Mouse (Mus musculus): ENCODE measurements around the gene Flrt1. TPM values are rescaled to one million over a fixed set of nuclear protein-coding genes. Genes with fewer than 3 reads are reported as not detected.

Flrt1 gene
- polyA plus RNA-seq, 1 experiment from 2014 or later, result 0.17 TPM

- ATAC-seq (ENCODE audit: insufficient read depth), result no peak
- H3K36me3 ChIP-seq (replicated peaks), result no peaks in the 10 kb centered on the region
- no peaks in the 10 kb centered on the region for H3K27me3 ChIP-seq
- 0 out of 2 replicates have a peak overlapping the region, but pooled peaks have one; percentile 19 for H3K27ac ChIP-seq (replicated peaks)
- H3K9ac ChIP-seq, result no peak overlapping the region
- no peaks in the 10 kb centered on the region for H3K9me3 ChIP-seq (replicated peaks)
- peaks cover 49% of the 10 kb centered on the region for H3K4me1 ChIP-seq (replicated peaks)
- H3K4me2 ChIP-seq, result no peak overlapping the region
- WGBS (ENCODE audit: insufficient replicate concordance), result 62% methylated on average over 14 of the region's 14 CpGs
- no peak overlapping the region for H3K4me3 ChIP-seq (replicated peaks)
Measured at GRCm38 (mm10) chr19:7113574-7113973, 8.0 kb upstream of the Flrt1 start.

DNA sequence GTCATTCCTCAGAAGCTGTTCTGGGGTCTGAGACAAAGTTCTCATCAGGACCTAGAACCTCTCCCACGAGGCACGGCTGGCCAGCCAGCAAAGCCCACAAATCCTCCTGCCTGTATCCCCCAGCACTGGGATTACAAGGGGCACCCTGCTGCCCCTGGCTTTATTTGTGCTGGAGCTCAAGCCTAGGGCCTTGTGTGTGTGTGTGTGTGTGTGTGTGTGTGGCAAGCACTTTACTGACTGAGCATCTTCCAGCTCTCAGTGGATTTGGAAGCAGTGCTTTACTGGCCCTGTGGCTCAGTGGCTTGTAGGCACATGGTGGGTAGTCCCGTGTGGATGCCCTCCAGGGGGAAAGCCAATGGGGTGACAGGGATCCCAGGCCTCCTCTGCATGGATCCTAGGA lies 7.1 kb upstream of the Flrt1 start:
- H3K27ac ChIP-seq (replicated peaks), result no peak overlapping the region
- H3K9ac ChIP-seq, result no peak overlapping the region
- H3K4me2 ChIP-seq, result no peak overlapping the region
- H3K4me3 ChIP-seq (replicated peaks), result no peak overlapping the region
- no peaks in the 10 kb centered on the region for H3K36me3 ChIP-seq (replicated peaks)
- H3K27me3 ChIP-seq, result no peaks in the 10 kb centered on the region
- ATAC-seq (ENCODE audit: insufficient read depth), result no peak
- H3K4me1 ChIP-seq (replicated peaks), result peaks cover 40% of the 10 kb centered on the region
- 55% methylated on average over 3 of the region's 3 CpGs for WGBS (ENCODE audit: insufficient replicate concordance)
- H3K9me3 ChIP-seq (replicated peaks), result no peaks in the 10 kb centered on the region

GRCm38 (mm10) chr19:7111710-7112109 lies 6.2 kb upstream of the Flrt1 start:
- H3K4me1 ChIP-seq (replicated peaks), result peaks cover 31% of the 10 kb centered on the region
- no peak overlapping the region for H3K4me2 ChIP-seq
- no peak overlapping the region for H3K27ac ChIP-seq (replicated peaks)
- 67% methylated on average over 4 of the region's 4 CpGs for WGBS (ENCODE audit: insufficient replicate concordance)
- ATAC-seq (ENCODE audit: insufficient read depth), result no peak
- H3K9me3 ChIP-seq (replicated peaks), result no peaks in the 10 kb centered on the region
- no peak overlapping the region for H3K4me3 ChIP-seq (replicated peaks)
- no peaks in the 10 kb centered on the region for H3K27me3 ChIP-seq
- no peaks in the 10 kb centered on the region for H3K36me3 ChIP-seq (replicated peaks)
- H3K9ac ChIP-seq, result no peak overlapping the region

- WGBS (ENCODE audit: insufficient replicate concordance), result 77% methylated on average over 6 of the region's 6 CpGs
Measured at GRCm38 (mm10) chr19:7111309-7111708, 5.8 kb upstream of the Flrt1 start.

DNA sequence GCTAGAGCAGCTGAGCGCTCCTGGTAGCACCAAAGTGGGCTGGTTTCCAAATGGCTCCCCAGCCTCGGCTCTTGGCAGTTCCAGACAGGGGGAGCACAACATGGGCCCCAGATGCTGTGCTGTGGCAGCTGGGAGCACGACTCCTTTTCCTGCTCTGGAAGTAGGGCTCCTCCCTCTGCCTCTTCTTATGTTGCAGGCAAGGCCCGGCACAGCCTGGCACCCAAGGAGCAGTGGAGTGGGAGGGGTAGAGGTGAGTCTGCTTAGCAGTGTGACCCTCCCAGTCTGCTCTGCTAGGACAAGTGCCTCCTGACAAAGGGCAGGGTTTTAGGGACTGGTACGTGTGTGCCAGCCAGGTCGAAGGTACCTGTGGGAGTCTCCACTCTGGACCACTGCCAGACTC lies 5.3 kb upstream of the Flrt1 start:
- Histone ChIP-seq H3K4me2 (no peak overlapping the region), H3K27ac (replicated peaks) (no peak overlapping the region), H3K36me3 (replicated peaks) (no peaks in the 10 kb centered on the region), H3K27me3 (no peaks in the 10 kb centered on the region), H3K9ac (no peak overlapping the region), H3K9me3 (replicated peaks) (no peaks in the 10 kb centered on the region), H3K4me3 (replicated peaks) (no peak overlapping the region), H3K4me1 (replicated peaks) (peaks cover 22% of the 10 kb centered on the region)
- ATAC-seq (ENCODE audit: insufficient read depth), result no peak
- WGBS (ENCODE audit: insufficient replicate concordance), result 63% methylated on average over 6 of the region's 6 CpGs

More at GRCm38 (mm10) chr19:7111309-7111708, 5.8 kb upstream of the Flrt1 start:
- Histone ChIP-seq H3K9ac (no peak overlapping the region), H3K4me3 (replicated peaks) (no peak overlapping the region), H3K9me3 (replicated peaks) (no peaks in the 10 kb centered on the region), H3K4me2 (no peak overlapping the region), H3K36me3 (replicated peaks) (no peaks in the 10 kb centered on the region), H3K4me1 (replicated peaks) (peaks cover 27% of the 10 kb centered on the region), H3K27me3 (no peaks in the 10 kb centered on the region), H3K27ac (replicated peaks) (no peak overlapping the region)
- no peak for ATAC-seq (ENCODE audit: insufficient read depth)

DNA sequence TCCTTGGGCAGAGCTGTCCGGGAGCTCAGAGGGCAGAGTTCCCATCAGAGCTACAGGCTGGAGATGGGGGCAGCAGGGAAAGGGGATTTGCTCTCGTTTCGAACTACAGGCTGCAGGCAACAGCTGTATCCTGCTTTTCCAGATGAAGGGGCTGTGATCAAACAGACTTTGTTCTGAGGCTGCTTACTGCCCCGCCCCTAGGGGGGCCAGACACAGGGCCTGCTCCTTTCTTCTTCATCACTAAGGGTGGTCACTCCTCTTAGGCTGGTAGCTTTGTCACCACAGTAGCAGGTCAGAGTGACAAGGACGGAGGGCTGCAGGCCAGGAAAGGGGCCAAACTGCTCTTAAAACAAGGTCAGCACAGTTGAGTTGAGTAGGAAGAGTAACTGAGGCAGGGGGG lies 4.6 kb upstream of the Flrt1 start:
- ATAC-seq (ENCODE audit: insufficient read depth), result no peak
- Histone ChIP-seq H3K27me3 (no peaks in the 10 kb centered on the region), H3K27ac (replicated peaks) (no peak overlapping the region), H3K9ac (no peak overlapping the region), H3K9me3 (replicated peaks) (no peaks in the 10 kb centered on the region), H3K36me3 (replicated peaks) (no peaks in the 10 kb centered on the region), H3K4me2 (no peak overlapping the region), H3K4me1 (replicated peaks) (peaks cover 14% of the 10 kb centered on the region), H3K4me3 (replicated peaks) (no peak overlapping the region)
- WGBS (ENCODE audit: insufficient replicate concordance), result 25% methylated on average over 5 of the region's 5 CpGs

GRCm38 (mm10) chr19:7108114-7108905 lies 2.8 kb upstream of the Flrt1 start:
- no peak overlapping the region for H3K9ac ChIP-seq
- H3K4me1 ChIP-seq (replicated peaks), result peaks cover 11% of the 10 kb centered on the region
- H3K9me3 ChIP-seq (replicated peaks), result no peaks in the 10 kb centered on the region
- WGBS (ENCODE audit: insufficient replicate concordance), result 48% methylated on average over 6 of the region's 6 CpGs
- H3K36me3 ChIP-seq (replicated peaks), result no peaks in the 10 kb centered on the region
- no peaks in the 10 kb centered on the region for H3K27me3 ChIP-seq
- ATAC-seq (ENCODE audit: insufficient read depth), result no peak
- H3K4me2 ChIP-seq, result no peak overlapping the region
- no peak overlapping the region for H3K27ac ChIP-seq (replicated peaks)
- no peak overlapping the region for H3K4me3 ChIP-seq (replicated peaks)

DNA sequence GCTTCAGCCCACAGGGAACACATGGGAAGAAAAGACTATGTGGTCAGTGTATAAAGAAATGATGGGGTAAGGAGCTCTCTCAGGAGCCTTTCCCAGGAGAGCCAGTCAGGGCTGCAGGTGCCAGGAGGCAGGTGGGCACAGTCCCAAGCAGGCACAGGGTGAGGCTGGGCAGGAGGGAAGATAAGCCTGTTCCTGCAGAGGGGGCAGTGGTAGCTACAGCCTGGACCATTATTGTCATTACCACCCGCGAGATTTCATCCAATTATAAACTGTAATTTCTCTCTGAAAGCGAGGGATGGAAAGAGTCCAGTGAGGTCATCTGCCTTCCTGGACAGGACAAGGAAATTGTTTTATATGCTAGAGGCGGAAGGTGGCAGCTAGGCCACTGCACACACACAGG lies 1.6 kb upstream of the Flrt1 start:
- ATAC-seq (ENCODE audit: insufficient read depth), result no peak
- H3K9me3 ChIP-seq (replicated peaks), result no peaks in the 10 kb centered on the region
- no peak overlapping the region for H3K9ac ChIP-seq
- no peaks in the 10 kb centered on the region for H3K27me3 ChIP-seq
- H3K4me1 ChIP-seq (replicated peaks), result peaks cover 11% of the 10 kb centered on the region
- H3K36me3 ChIP-seq (replicated peaks), result no peaks in the 10 kb centered on the region
- H3K4me3 ChIP-seq (replicated peaks), result no peak overlapping the region
- no peak overlapping the region for H3K4me2 ChIP-seq
- no peak overlapping the region for H3K27ac ChIP-seq (replicated peaks)
- 72% methylated on average over 4 of the region's 4 CpGs for WGBS (ENCODE audit: insufficient replicate concordance)

DNA sequence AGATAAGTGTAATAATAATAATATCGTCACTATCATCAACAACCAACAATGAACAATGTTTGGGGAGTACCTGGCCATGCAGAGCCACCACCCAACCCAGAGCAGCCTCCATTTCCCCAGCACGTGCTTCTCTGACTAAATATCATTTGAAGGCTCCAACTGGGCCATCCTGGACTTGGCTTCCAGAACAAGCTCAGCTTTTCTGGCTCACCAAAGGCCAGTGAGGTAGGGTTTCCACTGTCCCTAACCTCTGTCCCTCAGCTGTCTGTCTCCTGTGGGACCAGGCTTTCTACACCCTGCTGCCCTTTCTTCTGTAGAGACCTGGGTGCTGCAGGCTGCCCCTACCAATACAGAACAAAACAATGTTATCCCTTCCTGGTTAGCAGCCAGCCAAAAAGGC lies 1.0 kb upstream of the Flrt1 start:
- Histone ChIP-seq H3K9ac (no peak overlapping the region), H3K4me1 (replicated peaks) (peaks cover 11% of the 10 kb centered on the region), H3K4me3 (replicated peaks) (no peak overlapping the region), H3K27me3 (no peaks in the 10 kb centered on the region), H3K9me3 (replicated peaks) (no peaks in the 10 kb centered on the region), H3K27ac (replicated peaks) (no peak overlapping the region), H3K4me2 (no peak overlapping the region), H3K36me3 (replicated peaks) (no peaks in the 10 kb centered on the region)
- WGBS (ENCODE audit: insufficient replicate concordance), result 66% methylated on average over 2 of the region's 2 CpGs
- no peak for ATAC-seq (ENCODE audit: insufficient read depth)

DNA sequence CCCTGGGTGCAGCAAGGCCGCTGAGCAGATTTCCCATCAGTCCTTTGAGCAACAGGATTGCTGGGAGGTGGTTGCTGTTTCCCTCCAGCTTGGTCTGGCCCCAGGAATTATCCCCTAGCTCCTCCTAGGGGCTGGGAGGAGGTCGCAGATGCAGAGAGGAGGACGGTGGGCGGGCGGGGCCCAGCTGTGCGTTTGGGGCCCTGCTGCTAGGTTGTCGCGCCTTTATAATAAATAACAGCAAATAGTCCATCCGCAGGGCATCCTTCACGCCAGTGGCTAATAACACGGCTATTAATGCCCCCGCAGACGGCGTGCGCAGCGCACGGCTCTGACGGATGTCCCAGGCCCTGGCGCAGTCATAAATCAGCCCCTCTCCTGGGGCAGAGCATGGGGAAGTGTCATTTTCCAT lies 1.5 kb downstream of the Flrt1 start:
- Histone ChIP-seq H3K4me1 (replicated peaks) (peaks cover 11% of the 10 kb centered on the region), H3K36me3 (replicated peaks) (no peaks in the 10 kb centered on the region), H3K4me3 (replicated peaks) (no peak overlapping the region), H3K9me3 (replicated peaks) (no peaks in the 10 kb centered on the region), H3K4me2 (no peak overlapping the region), H3K27me3 (no peaks in the 10 kb centered on the region), H3K27ac (replicated peaks) (no peak overlapping the region), H3K9ac (no peak overlapping the region)
- WGBS (ENCODE audit: insufficient replicate concordance), result 39% methylated on average over 19 of the region's 19 CpGs
- ATAC-seq (ENCODE audit: insufficient read depth), result no peak

DNA sequence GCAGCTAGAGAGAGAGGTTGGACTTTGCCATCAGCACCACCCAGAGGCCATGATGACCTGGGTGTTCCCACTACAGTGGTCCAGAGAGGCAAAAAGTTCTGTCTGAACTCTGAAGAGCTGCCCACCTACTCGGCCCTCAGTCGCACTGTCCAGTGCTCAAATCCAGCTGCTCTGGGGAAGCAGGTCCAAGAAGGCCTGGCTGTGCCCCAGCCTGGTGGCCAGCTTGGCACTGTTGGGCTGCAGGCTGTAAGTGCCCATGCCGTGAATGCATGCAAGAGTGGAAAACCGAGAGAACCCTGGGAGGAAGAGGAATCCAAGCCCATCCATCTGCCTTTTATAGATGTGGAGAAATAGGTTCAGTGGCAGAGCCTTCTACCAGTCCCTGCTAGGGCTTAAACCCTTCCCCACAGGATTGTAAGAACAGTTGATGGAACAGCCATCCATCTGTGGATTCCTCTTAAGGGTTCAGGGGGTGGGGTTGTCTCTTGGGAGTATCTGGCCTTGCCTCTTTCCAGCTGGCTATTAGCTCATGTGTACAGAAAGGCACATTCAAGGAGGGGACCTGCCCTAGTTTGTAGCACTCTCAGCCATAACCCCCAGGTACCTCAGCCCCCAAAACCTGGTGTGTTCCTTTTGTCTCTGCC lies 2.1 kb downstream of the Flrt1 start:
- WGBS (ENCODE audit: insufficient replicate concordance), result 67% methylated on average over 4 of the region's 4 CpGs

More for the DNA sequence above, 2.1 kb downstream of the Flrt1 start:
- Histone ChIP-seq H3K9ac (no peak overlapping the region), H3K36me3 (replicated peaks) (no peaks in the 10 kb centered on the region), H3K4me1 (replicated peaks) (peaks cover 11% of the 10 kb centered on the region), H3K9me3 (replicated peaks) (no peaks in the 10 kb centered on the region), H3K27ac (replicated peaks) (no peak overlapping the region), H3K4me3 (replicated peaks) (no peak overlapping the region), H3K27me3 (no peaks in the 10 kb centered on the region), H3K4me2 (no peak overlapping the region)
- ATAC-seq (ENCODE audit: insufficient read depth), result no peak

Data from liver, embryonic 15.5 days (tissue).